Mouse (Mus musculus): ENCODE results near the gene Prim2. TPM values are rescaled to one million over a fixed set of nuclear protein-coding genes. Genes with fewer than 3 reads are reported as not detected.

Prim2 gene
- polyA plus RNA-seq, 1 experiment, result 0.91 TPM

GRCm38 (mm10) chr1:33670164-33670616 lies 595 bp upstream of the Prim2 start:
- TF ChIP-seq GATA1 (IDR thresholded peaks at IDR 0.05; ENCODE audit: low read length) (no peak), TAL1 (IDR thresholded peaks at IDR 0.05; ENCODE audit: low read length) (no peak)
- Histone ChIP-seq H3K9me3 (ENCODE audit: control insufficient read depth, low read length) (no peaks in the 10 kb centered on the region), H3K4me3 (replicated peaks) (peak overlapping the region; percentile 73), H3K27me3 (ENCODE audit: control insufficient read depth) (peaks cover 8% of the 10 kb centered on the region), H3K36me3 (ENCODE audit: control insufficient read depth) (peaks cover 35% of the 10 kb centered on the region), H3K4me1 (ENCODE audit: control insufficient read depth) (peaks cover 66% of the 10 kb centered on the region)

GRCm38 (mm10) chr1:33663605-33664117 lies 5.9 kb downstream of the Prim2 start:
- H3K27me3 ChIP-seq (ENCODE audit: control insufficient read depth), result no peaks in the 10 kb centered on the region
- TF ChIP-seq GATA1 (IDR thresholded peaks at IDR 0.05; ENCODE audit: low read length) (no peak), TAL1 (IDR thresholded peaks at IDR 0.05; ENCODE audit: low read length) (no peak)
- no peak overlapping the region for H3K4me3 ChIP-seq (replicated peaks)
- peaks cover 97% of the 10 kb centered on the region for H3K36me3 ChIP-seq (ENCODE audit: control insufficient read depth)
- no peaks in the 10 kb centered on the region for H3K9me3 ChIP-seq (ENCODE audit: control insufficient read depth, low read length)
- H3K4me1 ChIP-seq (ENCODE audit: control insufficient read depth), result peaks cover 47% of the 10 kb centered on the region

- H3K4me3 ChIP-seq (replicated peaks), result no peak overlapping the region
- no peaks in the 10 kb centered on the region for H3K9me3 ChIP-seq (ENCODE audit: control insufficient read depth, low read length)
- H3K36me3 ChIP-seq (ENCODE audit: control insufficient read depth), result peaks cover 97% of the 10 kb centered on the region
- H3K27me3 ChIP-seq (ENCODE audit: control insufficient read depth), result no peaks in the 10 kb centered on the region
- peaks cover 42% of the 10 kb centered on the region for H3K4me1 ChIP-seq (ENCODE audit: control insufficient read depth)
- TF ChIP-seq GATA1 (IDR thresholded peaks at IDR 0.05; ENCODE audit: low read length), result no peak
- TF ChIP-seq TAL1 (IDR thresholded peaks at IDR 0.05; ENCODE audit: low read length), result no peak
Measured at GRCm38 (mm10) chr1:33663163-33663562, 6.4 kb downstream of the Prim2 start.

- Histone ChIP-seq H3K4me3 (replicated peaks) (no peak overlapping the region), H3K9me3 (ENCODE audit: control insufficient read depth, low read length) (no peaks in the 10 kb centered on the region), H3K36me3 (ENCODE audit: control insufficient read depth) (peaks cover 87% of the 10 kb centered on the region), H3K4me1 (ENCODE audit: control insufficient read depth) (no peaks in the 10 kb centered on the region), H3K27me3 (ENCODE audit: control insufficient read depth) (no peaks in the 10 kb centered on the region)
- TF ChIP-seq TAL1 (IDR thresholded peaks at IDR 0.05; ENCODE audit: low read length) (no peak), GATA1 (IDR thresholded peaks at IDR 0.05; ENCODE audit: low read length) (no peak)
Measured at GRCm38 (mm10) chr1:33658302-33658701, 11.3 kb downstream of the Prim2 start.

- peaks cover 83% of the 10 kb centered on the region for H3K36me3 ChIP-seq (ENCODE audit: control insufficient read depth)
- H3K9me3 ChIP-seq (ENCODE audit: control insufficient read depth, low read length), result no peaks in the 10 kb centered on the region
- TF ChIP-seq GATA1 (IDR thresholded peaks at IDR 0.05; ENCODE audit: low read length), result no peak
- TF ChIP-seq TAL1 (IDR thresholded peaks at IDR 0.05; ENCODE audit: low read length), result no peak
- H3K4me3 ChIP-seq (replicated peaks), result no peak overlapping the region
- no peaks in the 10 kb centered on the region for H3K27me3 ChIP-seq (ENCODE audit: control insufficient read depth)
- H3K4me1 ChIP-seq (ENCODE audit: control insufficient read depth), result no peaks in the 10 kb centered on the region
Measured at GRCm38 (mm10) chr1:33657574-33658149, 11.9 kb downstream of the Prim2 start.

GRCm38 (mm10) chr1:33650875-33651274 lies 18.7 kb downstream of the Prim2 start:
- TF ChIP-seq TAL1 (IDR thresholded peaks at IDR 0.05; ENCODE audit: low read length), result no peak
- TF ChIP-seq GATA1 (IDR thresholded peaks at IDR 0.05; ENCODE audit: low read length), result no peak
- no peaks in the 10 kb centered on the region for H3K27me3 ChIP-seq (ENCODE audit: control insufficient read depth)
- no peaks in the 10 kb centered on the region for H3K9me3 ChIP-seq (ENCODE audit: control insufficient read depth, low read length)
- H3K4me3 ChIP-seq (replicated peaks), result no peak overlapping the region
- peaks cover 47% of the 10 kb centered on the region for H3K4me1 ChIP-seq (ENCODE audit: control insufficient read depth)
- peaks cover 80% of the 10 kb centered on the region for H3K36me3 ChIP-seq (ENCODE audit: control insufficient read depth)

- H3K9me3 ChIP-seq (ENCODE audit: control insufficient read depth, low read length), result no peaks in the 10 kb centered on the region
- H3K36me3 ChIP-seq (ENCODE audit: control insufficient read depth), result peaks cover 79% of the 10 kb centered on the region
- H3K4me3 ChIP-seq (replicated peaks), result peak overlapping the region; percentile 23
- TF ChIP-seq GATA1 (IDR thresholded peaks at IDR 0.05; ENCODE audit: low read length), result no peak
- no peak for TF ChIP-seq TAL1 (IDR thresholded peaks at IDR 0.05; ENCODE audit: low read length)
- no peaks in the 10 kb centered on the region for H3K27me3 ChIP-seq (ENCODE audit: control insufficient read depth)
- peaks cover 53% of the 10 kb centered on the region for H3K4me1 ChIP-seq (ENCODE audit: control insufficient read depth)
Measured at GRCm38 (mm10) chr1:33649534-33650108, 20.0 kb downstream of the Prim2 start.

- Histone ChIP-seq H3K4me1 (ENCODE audit: control insufficient read depth) (peaks cover 53% of the 10 kb centered on the region), H3K36me3 (ENCODE audit: control insufficient read depth) (peaks cover 83% of the 10 kb centered on the region), H3K4me3 (replicated peaks) (no peak overlapping the region), H3K9me3 (ENCODE audit: control insufficient read depth, low read length) (no peaks in the 10 kb centered on the region), H3K27me3 (ENCODE audit: control insufficient read depth) (no peaks in the 10 kb centered on the region)
- TF ChIP-seq TAL1 (IDR thresholded peaks at IDR 0.05; ENCODE audit: low read length) (no peak), GATA1 (IDR thresholded peaks at IDR 0.05; ENCODE audit: low read length) (no peak)
Measured at GRCm38 (mm10) chr1:33649021-33649420, 20.6 kb downstream of the Prim2 start.

GRCm38 (mm10) chr1:33647661-33648060 lies 21.9 kb downstream of the Prim2 start:
- Histone ChIP-seq H3K36me3 (ENCODE audit: control insufficient read depth) (peaks cover 93% of the 10 kb centered on the region), H3K27me3 (ENCODE audit: control insufficient read depth) (no peaks in the 10 kb centered on the region), H3K4me3 (replicated peaks) (no peak overlapping the region), H3K9me3 (ENCODE audit: control insufficient read depth, low read length) (no peaks in the 10 kb centered on the region), H3K4me1 (ENCODE audit: control insufficient read depth) (peaks cover 53% of the 10 kb centered on the region)
- no peak for TF ChIP-seq GATA1 (IDR thresholded peaks at IDR 0.05; ENCODE audit: low read length)
- no peak for TF ChIP-seq TAL1 (IDR thresholded peaks at IDR 0.05; ENCODE audit: low read length)
